Mouse (Mus musculus) brown adipose tissue, adult 24 weeks (tissue): ENCODE results near the gene Dhx34. TPM values are rescaled to one million over a fixed set of nuclear protein-coding genes. Genes with fewer than 3 reads are reported as not detected.
"Not testable (repeated sequence)": the region's sequence is repeated elsewhere in the genome, so short reads cannot be mapped to it uniquely, and the experiment has no call there.

Experiments used
- H3K27ac ChIP-seq: fragments of 200-500 bp; replicated peaks from 2 replicates; pipeline ENCODE4 v1.5.1; 2012; ENCODE audit warnings: low read depth, mild to moderate bottlenecking, low read length
- H3K4me1 ChIP-seq: fragments of 200-500 bp; 2 replicates; pipeline ENCODE4 v1.6.1; 2012; ENCODE audit warnings: low read length, mixed read lengths; ENCODE audit not compliant: control insufficient read depth, insufficient read depth, insufficient read length
- H3K4me3 ChIP-seq: fragments of 200-500 bp; 2 replicates; pipeline ENCODE4 v1.5.1; 2012; ENCODE audit warnings: low read depth, mild to moderate bottlenecking, low read length, moderate library complexity; ENCODE audit not compliant: insufficient read depth
- polyA plus RNA-seq: library from polyadenylated mRNA; stranded (reverse); fragments of >200 nt; gene quantifications from 2 replicates; pipeline ENCODE4 v1.2.4, GENCODE M21; 2012; ENCODE audit not compliant: missing spikeins, insufficient read depth, insufficient read length

Gene Dhx34
- 7.3 and 8.3 TPM in 2 replicates for polyA plus RNA-seq

DNA sequence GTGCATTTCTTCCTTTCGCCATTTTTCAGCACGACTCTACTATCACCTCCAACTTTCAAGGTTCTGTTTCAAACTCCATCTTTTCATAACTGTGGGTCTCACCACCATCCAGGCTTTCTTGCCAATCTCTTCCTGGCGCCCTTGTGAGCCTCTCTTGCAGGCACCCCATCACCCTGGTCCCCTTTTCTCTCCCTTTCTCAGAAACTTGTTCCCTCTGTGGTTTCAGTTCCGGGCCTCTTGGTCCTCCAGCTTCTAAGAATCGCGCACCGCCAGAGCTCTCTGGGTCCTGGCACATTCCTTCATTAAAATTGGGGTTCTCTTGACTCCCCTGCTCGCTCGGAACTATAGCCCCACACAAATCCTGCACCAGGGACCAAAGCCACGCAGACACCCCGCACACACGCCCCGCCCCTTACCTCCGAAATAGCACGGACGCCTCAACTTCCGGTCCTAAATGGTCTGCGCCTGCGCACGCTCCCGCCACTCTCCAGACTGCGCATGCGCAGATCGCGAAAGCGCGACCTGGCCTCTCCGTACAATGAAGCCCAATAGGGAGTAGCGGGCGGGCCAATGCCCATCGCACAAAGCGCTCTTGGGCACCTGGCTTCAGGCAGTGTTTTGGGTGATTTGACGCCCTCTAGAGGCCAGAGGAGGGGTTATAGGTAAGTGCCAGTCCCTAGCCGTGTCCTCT, at the start of gene Dhx34:
Gene Dhx34 (minus strand): TSS at position 456 of the 691 bp plus-strand sequence.
- Histone ChIP-seq H3K4me3 (peak within 1 kb of the TSS; percentile 73), H3K27ac (peak within 1 kb of the TSS; percentile 55)

DNA sequence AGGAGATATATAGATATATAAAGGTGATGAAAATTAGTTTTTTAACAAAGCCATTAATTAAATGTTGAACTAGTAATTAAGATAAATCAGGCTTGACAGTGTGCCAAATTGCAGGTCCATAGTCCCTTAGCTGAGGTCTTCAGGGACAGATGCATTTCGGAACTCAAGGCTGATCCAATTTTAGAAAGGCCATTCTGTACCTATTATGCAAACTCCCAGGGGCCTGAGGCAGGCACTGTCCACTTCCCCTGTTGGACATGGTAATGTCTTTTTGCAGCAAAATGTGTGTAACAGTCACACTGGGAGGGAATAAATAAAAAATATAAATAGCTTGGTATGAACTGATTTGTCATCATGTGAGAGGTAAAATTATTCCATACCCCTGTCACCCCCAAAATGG, 49.3 kb upstream of the Dhx34 start:
- H3K4me1 ChIP-seq = peaks cover 13% of the 10 kb centered on the region

More for the DNA sequence above, at the start of gene Dhx34:
- peaks cover 6% of the 10 kb centered on the region; the same call in 1 of the 2 replicates for H3K4me1 ChIP-seq

DNA sequence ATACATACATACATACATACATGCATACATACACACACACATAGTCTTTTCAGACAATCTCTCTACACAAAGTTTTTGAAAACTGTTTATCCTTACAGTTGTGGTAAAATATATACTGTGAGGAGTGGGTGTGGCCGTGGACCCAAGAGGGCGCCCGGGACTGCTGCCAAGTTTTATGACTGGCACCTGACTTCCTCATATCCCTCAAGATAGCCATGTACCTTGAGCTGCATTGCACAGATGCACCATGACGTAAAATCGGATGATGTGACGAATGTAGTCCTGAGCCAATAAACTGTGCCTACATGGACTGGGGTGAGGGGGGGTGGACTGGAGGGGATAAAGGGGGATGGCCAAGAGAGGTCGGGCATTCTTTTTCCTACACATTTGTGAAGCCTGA, 44.8 kb upstream of the Dhx34 start:
- H3K27ac ChIP-seq, H3K4me1 ChIP-seq, H3K4me3 ChIP-seq: not testable (repeated sequence)

More for the DNA sequence above, 49.3 kb upstream of the Dhx34 start:
- H3K4me3 ChIP-seq = no peak overlapping the region
- no peak overlapping the region for H3K27ac ChIP-seq

DNA sequence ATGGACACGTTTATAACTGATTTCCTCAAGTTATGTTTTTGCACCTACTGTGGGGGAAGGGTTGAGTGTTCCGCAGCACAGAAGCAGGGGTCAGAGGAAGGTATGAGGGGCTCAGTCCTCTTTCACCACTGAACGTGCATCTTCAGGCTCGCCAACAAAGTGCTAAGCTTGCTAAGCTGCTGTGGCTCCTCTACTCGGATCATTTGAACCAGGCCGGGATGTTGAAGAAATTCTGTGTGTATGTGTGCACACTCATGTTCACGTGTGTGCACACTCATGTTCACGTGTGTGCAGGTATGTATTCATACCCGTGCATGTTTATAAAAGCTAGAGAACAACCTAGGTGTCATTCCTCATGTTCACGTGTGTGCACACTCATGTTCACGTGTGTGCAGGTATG, 44.0 kb upstream of the Dhx34 start:
- Histone ChIP-seq H3K27ac (no peak overlapping the region), H3K4me3 (no peak overlapping the region), H3K4me1 (peaks cover 3% of the 10 kb centered on the region; the same call in 1 of the 2 replicates)

DNA sequence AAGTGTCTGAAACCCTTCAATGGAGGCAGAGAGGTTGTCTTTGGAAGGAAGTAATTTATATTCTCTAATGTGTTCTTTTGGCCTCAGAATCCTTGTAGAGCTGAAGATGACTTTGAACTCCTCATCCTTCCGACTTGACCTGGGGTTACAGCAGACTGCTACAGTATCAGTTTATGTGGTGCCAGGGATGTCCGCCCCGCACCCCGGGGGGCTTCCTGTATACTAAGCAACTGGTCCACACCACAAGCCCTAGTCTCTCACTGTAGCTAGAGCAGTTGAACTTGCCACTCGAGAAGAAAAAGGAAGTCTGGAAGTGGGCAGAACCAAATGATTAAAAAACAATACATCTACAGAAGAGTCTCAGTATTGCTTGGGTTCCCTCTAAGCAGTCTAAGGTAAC, 42.0 kb upstream of the Dhx34 start:
- H3K27ac ChIP-seq = no peak overlapping the region
- no peak overlapping the region for H3K4me3 ChIP-seq
- no peaks in the 10 kb centered on the region for H3K4me1 ChIP-seq

DNA sequence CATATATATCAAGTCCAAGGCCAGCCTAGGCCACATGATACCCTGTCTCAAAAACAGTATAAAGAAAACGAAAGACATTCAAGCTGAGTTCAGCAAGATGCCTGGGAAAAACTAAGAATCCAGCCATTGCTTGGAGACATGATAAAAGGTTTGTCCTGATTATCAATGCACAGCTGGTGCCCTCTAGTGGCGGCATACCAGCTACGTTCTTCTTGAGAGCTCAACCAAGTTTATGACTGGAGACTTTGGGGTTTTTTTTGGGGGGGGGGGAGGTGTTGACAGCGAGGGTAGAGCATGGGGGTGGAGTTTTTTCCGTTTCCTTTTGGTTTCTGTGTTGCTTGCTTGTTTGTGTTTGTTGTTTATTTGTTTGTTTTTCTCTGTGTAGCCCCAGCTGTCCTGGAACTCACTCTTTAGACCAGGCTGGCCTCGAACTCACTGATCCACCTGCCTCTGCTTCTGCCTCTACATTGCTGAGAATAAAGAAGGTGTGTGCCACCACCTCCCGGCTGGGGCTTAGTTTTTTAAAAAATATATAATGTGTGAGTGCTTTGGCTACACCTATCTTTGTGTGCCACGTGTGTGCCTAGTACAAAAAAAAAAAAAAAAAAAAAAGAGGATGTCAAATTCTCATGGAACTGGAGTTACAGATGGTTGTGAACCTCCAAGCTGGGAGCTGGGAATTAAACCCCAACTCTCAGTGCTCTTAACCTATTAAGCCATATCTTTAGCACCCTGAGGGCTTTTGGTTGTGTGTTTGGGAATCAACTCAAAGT, 41.4 kb upstream of the Dhx34 start:
- Histone ChIP-seq H3K27ac (no peak overlapping the region), H3K4me3 (no peak overlapping the region), H3K4me1 (no peaks in the 10 kb centered on the region)

DNA sequence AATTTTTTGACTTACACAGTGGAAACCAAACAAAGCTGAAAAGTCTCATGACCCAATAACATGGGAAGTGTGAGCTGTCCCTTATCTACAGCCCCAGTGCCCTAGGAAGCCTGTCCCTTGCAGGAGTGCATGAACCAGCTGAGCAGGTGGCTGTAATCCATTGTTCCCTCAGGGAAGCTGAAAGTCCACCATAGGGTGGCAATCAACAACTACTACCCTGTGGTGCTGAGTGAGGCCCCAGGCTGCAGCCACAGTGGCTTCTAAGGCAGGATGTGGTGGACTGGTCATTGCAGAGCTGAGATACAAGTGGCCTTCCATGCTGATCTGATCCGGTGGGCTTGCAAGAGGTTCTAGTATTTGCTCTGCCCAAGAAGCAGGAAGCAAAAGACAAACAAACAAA, 39.3 kb upstream of the Dhx34 start:
- Histone ChIP-seq H3K27ac (no peak overlapping the region), H3K4me1 (no peaks in the 10 kb centered on the region), H3K4me3 (no peak overlapping the region)

DNA sequence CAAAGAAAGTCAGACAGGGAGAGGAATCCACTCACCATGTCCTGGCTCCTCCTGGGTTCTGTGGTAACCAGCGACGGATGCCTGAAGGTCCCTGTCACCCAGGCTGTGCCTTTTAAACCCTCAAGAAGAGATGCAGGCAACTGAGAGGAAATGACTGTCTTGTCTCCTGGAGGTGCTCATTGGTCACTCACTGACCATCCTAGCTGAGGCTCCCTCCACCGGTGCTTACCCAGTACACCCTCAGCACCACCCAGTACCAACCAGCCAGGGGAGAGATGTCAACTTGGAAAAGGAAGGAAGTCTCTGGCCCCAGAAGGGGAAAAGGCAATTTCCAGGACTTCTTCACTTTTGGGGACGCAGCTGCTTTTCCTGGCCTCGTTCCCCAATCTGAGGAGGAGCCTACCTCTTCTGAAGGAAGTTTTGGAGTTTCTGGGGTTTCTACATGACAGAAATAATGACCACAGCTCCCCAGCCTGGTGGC, 37.3 kb upstream of the Dhx34 start, which contains the start of gene C5ar1:
Gene C5ar1 (minus strand): TSS at position 431 of the 481 bp plus-strand sequence.
- Histone ChIP-seq H3K27ac (peak within 1 kb of the TSS; percentile 80), H3K4me1 (no peaks in the 10 kb centered on the region), H3K4me3 (peak within 1 kb of the TSS; percentile 34; the same call in 1 of the 2 replicates)

DNA sequence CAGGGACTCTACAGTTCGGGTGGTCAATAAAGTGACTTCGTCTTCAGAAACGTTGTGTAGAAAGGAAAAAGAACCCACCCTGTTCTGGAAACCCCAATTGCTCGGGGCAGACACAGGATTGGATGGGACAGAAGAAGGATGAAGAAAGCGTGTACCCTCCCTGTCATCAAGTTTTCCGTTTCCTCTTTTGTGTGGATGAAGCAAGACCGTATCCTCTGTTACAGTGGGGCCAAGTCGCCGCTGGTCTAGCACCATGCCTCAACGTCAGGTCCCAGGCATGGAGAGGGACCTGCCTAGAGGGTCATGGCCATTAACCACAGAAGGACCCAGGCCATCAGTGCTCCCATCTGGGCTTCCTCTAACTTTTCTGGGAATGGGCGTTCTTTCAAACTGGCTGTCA, 36.0 kb upstream of the Dhx34 start:
- H3K4me3 ChIP-seq = peak overlapping the region; percentile 34
- peak overlapping the region; percentile 80 for H3K27ac ChIP-seq
- H3K4me1 ChIP-seq = no peaks in the 10 kb centered on the region

DNA sequence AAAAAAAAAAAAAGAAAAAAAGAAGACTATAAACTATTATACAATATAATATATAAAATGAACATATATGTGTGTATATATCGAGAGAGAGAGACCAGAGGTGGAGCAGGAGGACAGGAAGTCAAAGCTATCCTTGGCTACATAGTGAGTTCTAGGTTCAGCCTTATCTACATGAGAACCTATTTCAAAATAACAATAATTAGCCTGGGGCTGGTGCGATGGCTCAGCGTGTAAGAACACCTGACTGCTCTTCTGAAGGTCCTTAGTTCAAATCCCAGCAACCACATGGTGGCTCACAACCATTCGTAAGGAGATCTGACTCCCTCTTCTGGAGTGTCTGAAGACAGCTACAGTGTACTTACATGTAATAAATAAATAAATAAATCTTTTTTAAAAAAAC, 34.1 kb upstream of the Dhx34 start:
- H3K4me1 ChIP-seq, H3K4me3 ChIP-seq, H3K27ac ChIP-seq: not testable (repeated sequence)

DNA sequence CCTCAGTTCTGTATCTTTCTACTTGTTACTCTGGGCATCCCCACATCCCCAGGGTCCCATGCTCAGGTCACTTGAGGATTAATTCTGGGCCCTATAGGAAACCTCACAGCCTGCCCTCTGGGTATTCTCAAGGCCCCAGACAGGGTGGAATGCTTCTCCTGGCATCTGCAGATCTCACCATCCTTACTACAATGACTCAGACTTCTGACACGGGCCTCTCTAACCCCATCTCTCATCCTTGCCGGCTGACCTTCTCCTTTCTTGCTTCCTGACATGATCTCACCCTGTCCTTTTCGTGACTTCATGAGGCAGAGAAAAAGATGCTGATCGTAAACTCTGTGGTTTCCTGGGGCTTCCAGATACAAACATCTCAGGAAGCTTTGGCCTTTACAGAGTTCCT, 32.4 kb upstream of the Dhx34 start:
- Histone ChIP-seq H3K4me3 (no peak overlapping the region), H3K4me1 (no peaks in the 10 kb centered on the region), H3K27ac (peak overlapping the region; percentile 63)

DNA sequence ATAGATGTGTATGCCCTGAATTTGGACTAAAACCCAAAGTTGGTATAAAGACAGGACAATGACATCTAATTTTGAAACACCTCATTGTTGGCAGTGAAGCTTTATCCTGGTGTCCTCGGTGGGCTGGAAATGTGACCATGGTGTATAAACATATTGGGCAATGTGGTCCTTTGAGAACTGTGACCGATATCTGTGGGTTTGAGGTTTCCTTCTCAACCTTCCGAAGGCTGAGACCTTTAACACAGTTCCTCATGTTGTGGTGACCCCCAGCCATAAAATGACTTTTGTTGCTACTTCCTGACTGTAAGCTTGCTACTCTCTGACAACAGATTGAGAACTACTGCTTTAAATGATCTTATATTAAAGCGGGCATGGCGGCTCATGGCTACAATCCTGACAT, 28.9 kb upstream of the Dhx34 start:
- Histone ChIP-seq H3K27ac (no peak overlapping the region; the same call in 1 of the 2 replicates), H3K4me3 (no peak overlapping the region), H3K4me1 (no peaks in the 10 kb centered on the region)

DNA sequence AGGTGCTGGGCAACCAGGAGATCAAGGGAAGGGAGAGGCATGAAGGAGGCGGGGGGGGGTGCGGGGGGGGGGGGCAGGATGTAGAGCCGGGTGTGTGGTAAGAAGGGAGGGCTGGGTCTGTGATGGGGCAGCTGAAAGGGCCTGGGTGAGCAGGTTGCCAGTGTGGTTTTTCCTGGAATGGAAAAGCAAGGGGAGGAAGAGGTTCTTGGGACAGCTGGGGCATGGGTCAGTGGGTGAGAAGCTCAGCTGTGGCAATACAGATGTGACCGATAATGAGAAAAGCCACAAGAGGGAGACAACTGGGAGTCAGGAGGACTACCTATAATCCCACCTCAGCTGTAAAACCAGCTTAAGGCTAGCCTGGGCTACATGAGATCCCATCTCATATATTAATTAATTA, 24.1 kb upstream of the Dhx34 start:
- H3K4me1 ChIP-seq = no peaks in the 10 kb centered on the region; the same call in 1 of the 2 replicates
- no peak overlapping the region for H3K27ac ChIP-seq
- no peak overlapping the region for H3K4me3 ChIP-seq

DNA sequence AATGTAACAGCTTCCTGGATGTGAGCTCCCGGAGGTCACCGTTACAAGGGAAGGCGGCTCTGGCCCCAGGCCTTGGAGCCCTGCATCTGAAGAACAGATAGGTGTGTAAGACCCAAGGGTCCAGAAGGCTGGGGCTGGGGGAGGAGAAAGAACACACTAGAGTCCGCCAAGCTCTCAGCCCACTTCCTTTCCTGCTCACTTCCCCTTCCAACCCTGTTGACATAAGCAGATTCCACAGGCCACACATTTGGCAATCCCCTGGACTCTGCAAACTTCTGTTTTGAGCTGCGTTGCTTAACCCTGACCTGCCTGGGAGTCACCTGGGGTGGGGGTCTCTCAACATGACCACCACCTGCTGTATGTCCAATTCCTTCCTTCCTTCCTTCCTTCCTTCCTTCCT, 22.2 kb upstream of the Dhx34 start, which contains the start of gene C5ar2:
Gene C5ar2 (minus strand): TSS at position 88 of the 400 bp plus-strand sequence.
- H3K4me3 ChIP-seq = no peak within 1 kb of the TSS
- H3K27ac ChIP-seq = peak within 1 kb of the TSS; percentile 74
- H3K4me1 ChIP-seq = no peaks in the 10 kb centered on the region; the same call in 1 of the 2 replicates

DNA sequence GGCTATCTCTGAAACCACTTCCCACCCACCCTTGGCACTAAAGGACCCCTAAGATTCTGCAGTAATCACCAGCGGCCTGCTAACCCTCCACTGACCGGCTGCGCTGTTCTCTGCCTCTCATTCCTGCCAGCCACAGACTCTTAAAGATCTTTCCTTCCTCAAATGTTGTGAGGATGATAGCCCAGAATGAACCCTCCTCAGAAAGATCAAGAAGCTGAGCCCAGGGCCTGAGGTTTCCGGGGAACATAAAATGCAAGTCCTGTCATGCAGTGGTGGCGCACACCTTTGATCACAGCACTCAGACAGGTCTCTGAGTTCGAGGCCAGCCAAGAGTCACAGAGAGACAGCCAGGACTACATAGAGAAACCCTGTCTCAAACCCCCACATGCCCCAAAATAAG, 20.4 kb upstream of the Dhx34 start:
- no peaks in the 10 kb centered on the region; the same call in 1 of the 2 replicates for H3K4me1 ChIP-seq
- H3K27ac ChIP-seq = peak overlapping the region; percentile 74
- H3K4me3 ChIP-seq = 0 out of 2 replicates have a peak overlapping the region, but pooled peaks have one; percentile 13
